Mouse (Mus musculus): ENCODE data around the gene Fos. TPM values are rescaled to one million over a fixed set of nuclear protein-coding genes. Genes with fewer than 3 reads are reported as not detected.

Fos gene
- 0.63 and 1.2 TPM in 2 replicates for polyA plus RNA-seq (2012; rRNA removed)

DNA sequence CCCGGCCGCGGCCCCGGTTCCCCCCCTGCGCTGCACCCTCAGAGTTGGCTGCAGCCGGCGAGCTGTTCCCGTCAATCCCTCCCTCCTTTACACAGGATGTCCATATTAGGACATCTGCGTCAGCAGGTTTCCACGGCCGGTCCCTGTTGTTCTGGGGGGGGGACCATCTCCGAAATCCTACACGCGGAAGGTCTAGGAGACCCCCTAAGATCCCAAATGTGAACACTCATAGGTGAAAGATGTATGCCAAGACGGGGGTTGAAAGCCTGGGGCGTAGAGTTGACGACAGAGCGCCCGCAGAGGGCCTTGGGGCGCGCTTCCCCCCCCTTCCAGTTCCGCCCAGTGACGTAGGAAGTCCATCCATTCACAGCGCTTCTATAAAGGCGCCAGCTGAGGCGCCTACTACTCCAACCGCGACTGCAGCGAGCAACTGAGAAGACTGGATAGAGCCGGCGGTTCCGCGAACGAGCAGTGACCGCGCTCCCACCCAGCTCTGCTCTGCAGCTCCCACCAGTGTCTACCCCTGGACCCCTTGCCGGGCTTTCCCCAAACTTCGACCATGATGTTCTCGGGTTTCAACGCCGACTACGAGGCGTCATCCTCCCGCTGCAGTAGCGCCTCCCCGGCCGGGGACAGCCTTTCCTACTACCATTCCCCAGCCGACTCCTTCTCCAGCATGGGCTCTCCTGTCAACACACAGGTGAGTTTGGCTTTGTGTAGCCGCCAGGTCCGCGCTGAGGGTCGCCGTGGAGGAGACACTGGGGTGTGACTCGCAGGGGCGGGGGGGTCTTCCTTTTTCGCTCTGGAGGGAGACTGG lies at the start of gene Fos:
TSS of gene Fos (plus strand) at position 410 of the 817 bp plus-strand sequence.
- Histone ChIP-seq H3K36me3 (ENCODE audit: control insufficient read depth, insufficient read depth, low read length) (no peaks in the 10 kb centered on the region), H3K27me3 (ENCODE audit: control insufficient read depth, insufficient read depth, low read length) (no peaks in the 10 kb centered on the region; the same call in 1 of the 2 replicates), H3K4me1 (ENCODE audit: control insufficient read depth, insufficient read depth, low read length) (peaks cover 22% of the 10 kb centered on the region), H3K4me3 (ENCODE audit: control insufficient read depth, low read depth, low read length) (peak within 1 kb of the TSS; percentile 87), H3K27ac (ENCODE audit: control insufficient read depth, insufficient read depth, low read depth, low read length) (peak within 1 kb of the TSS; percentile 75)
- TF ChIP-seq CTCF (IDR thresholded peaks at IDR 0.05; ENCODE audit: control insufficient read depth, insufficient read depth, insufficient replicate concordance, low read depth, low read length): no peak
- peak; percentile 74 for TF ChIP-seq POLR2A (IDR thresholded peaks at IDR 0.05; ENCODE audit: control insufficient read depth, low read depth, low read length)

DNA sequence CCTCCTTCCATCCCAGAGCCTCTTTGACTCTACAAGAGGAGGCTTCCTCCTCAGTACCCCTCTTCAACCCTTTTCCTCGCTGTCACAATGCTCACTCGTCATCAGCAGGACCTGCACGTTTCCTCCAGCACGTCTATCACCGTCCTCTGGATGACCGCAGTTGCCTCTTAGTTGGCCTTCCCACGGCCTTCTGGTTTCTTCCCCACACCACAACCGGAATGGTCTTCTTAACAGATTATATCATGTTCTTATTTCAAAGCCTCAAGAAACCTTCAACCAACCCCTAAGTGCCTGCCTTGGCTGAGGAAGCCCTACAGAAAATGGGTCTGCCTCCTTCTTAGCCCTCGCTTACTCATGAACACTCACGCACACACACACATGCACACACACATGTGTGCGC lies 48.0 kb upstream of the Fos start:
- no peaks in the 10 kb centered on the region for H3K27me3 ChIP-seq (ENCODE audit: control insufficient read depth, insufficient read depth, low read length)
- H3K36me3 ChIP-seq (ENCODE audit: control insufficient read depth, insufficient read depth, low read length): no peaks in the 10 kb centered on the region
- no peaks in the 10 kb centered on the region for H3K4me1 ChIP-seq (ENCODE audit: control insufficient read depth, insufficient read depth, low read length)
- TF ChIP-seq CTCF (IDR thresholded peaks at IDR 0.05; ENCODE audit: control insufficient read depth, insufficient read depth, insufficient replicate concordance, low read depth, low read length): no peak
- TF ChIP-seq POLR2A (IDR thresholded peaks at IDR 0.05; ENCODE audit: control insufficient read depth, low read depth, low read length): no peak
- H3K4me3 ChIP-seq (ENCODE audit: control insufficient read depth, low read depth, low read length): no peak overlapping the region
- no peak overlapping the region for H3K27ac ChIP-seq (ENCODE audit: control insufficient read depth, insufficient read depth, low read depth, low read length)

DNA sequence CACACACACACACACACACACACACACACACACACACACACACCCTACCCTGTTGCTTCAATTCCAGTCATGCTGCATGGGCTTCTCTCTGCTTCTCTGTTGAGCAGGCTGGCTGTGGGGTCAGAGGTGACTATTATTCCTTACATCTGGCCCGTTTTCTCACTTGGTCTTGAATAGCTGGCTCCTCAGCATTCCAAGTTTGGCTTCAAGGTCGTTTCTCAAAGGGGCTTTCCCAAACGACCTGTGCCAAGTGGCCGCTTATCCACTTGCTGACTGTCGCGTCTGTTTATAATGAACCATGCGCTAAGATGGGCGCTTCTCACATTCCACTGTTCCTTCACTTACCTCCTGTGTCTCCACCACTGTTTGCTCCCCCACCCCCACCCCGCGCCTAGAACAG lies 47.6 kb upstream of the Fos start:
- Histone ChIP-seq H3K27ac (ENCODE audit: control insufficient read depth, insufficient read depth, low read depth, low read length) (no peak overlapping the region), H3K36me3 (ENCODE audit: control insufficient read depth, insufficient read depth, low read length) (no peaks in the 10 kb centered on the region), H3K27me3 (ENCODE audit: control insufficient read depth, insufficient read depth, low read length) (no peaks in the 10 kb centered on the region), H3K4me3 (ENCODE audit: control insufficient read depth, low read depth, low read length) (no peak overlapping the region), H3K4me1 (ENCODE audit: control insufficient read depth, insufficient read depth, low read length) (no peaks in the 10 kb centered on the region)
- TF ChIP-seq CTCF (IDR thresholded peaks at IDR 0.05; ENCODE audit: control insufficient read depth, insufficient read depth, insufficient replicate concordance, low read depth, low read length) (no peak), POLR2A (IDR thresholded peaks at IDR 0.05; ENCODE audit: control insufficient read depth, low read depth, low read length) (no peak)

DNA sequence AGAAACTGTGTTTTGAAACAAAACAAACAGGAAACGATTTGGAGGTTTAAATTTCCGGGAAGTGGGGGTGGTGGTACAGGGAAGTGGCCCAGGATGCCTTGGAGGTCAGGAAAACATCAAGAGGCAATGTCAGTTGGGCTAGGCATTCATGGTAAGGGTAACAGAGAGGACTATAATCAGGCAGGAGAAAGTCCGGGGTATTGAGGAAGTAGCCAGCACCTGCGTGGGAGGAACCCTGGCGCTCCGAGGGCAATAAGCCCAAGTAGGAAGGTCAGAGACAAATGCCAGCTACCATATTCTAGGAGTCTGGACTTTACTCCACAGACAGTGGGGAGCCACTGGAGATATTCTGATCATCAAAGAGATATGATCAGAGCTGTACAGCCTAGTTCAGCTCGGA lies 45.9 kb upstream of the Fos start:
- Histone ChIP-seq H3K36me3 (ENCODE audit: control insufficient read depth, insufficient read depth, low read length) (no peaks in the 10 kb centered on the region), H3K4me1 (ENCODE audit: control insufficient read depth, insufficient read depth, low read length) (no peaks in the 10 kb centered on the region), H3K27me3 (ENCODE audit: control insufficient read depth, insufficient read depth, low read length) (no peaks in the 10 kb centered on the region), H3K27ac (ENCODE audit: control insufficient read depth, insufficient read depth, low read depth, low read length) (no peak overlapping the region), H3K4me3 (ENCODE audit: control insufficient read depth, low read depth, low read length) (no peak overlapping the region)
- no peak for TF ChIP-seq CTCF (IDR thresholded peaks at IDR 0.05; ENCODE audit: control insufficient read depth, insufficient read depth, insufficient replicate concordance, low read depth, low read length)
- no peak for TF ChIP-seq POLR2A (IDR thresholded peaks at IDR 0.05; ENCODE audit: control insufficient read depth, low read depth, low read length)

DNA sequence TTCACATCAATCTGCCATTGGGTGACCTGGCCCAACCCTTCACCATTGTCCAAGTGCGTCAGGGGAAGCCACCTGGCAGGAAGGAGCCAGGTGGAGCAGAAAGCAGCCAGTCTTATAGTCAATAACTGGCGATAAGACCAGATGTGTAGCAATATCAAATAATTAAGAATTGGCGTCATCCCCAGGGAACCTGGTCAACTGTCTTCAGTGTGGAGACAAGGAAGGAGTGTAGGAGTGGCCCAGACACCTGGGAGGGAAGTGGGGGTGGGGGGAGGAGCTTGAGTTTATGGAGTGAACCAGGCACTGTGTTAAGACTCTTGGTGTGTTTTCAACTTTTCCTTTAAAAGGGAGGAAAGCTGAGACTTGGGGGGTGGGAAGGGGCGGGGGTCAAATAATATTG lies 43.7 kb upstream of the Fos start:
- TF ChIP-seq POLR2A (IDR thresholded peaks at IDR 0.05; ENCODE audit: control insufficient read depth, low read depth, low read length) (no peak), CTCF (IDR thresholded peaks at IDR 0.05; ENCODE audit: control insufficient read depth, insufficient read depth, insufficient replicate concordance, low read depth, low read length) (no peak)
- Histone ChIP-seq H3K36me3 (ENCODE audit: control insufficient read depth, insufficient read depth, low read length) (no peaks in the 10 kb centered on the region), H3K27me3 (ENCODE audit: control insufficient read depth, insufficient read depth, low read length) (no peaks in the 10 kb centered on the region), H3K4me1 (ENCODE audit: control insufficient read depth, insufficient read depth, low read length) (no peaks in the 10 kb centered on the region), H3K4me3 (ENCODE audit: control insufficient read depth, low read depth, low read length) (no peak overlapping the region), H3K27ac (ENCODE audit: control insufficient read depth, insufficient read depth, low read depth, low read length) (no peak overlapping the region)

DNA sequence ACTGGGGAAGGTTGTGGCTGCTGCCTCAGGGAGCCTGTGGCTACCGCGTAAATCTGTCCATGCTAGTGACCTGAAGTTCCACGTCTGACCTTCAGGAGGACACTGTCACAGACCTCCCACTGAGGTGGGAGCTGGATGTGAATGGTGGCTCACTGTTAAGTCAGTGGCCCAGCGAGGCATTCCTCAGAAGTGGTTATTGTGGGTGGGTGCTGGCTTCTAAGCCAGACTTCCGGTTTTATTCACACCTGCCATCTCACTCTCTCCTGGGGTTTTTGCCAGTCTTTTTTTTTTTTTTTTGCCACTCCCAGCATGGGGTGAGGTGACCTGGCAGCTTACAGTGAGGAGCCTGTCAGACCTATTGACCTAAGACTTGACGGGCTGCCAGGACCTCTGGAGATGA lies 43.3 kb upstream of the Fos start:
- Histone ChIP-seq H3K4me3 (ENCODE audit: control insufficient read depth, low read depth, low read length) (no peak overlapping the region), H3K36me3 (ENCODE audit: control insufficient read depth, insufficient read depth, low read length) (no peaks in the 10 kb centered on the region), H3K4me1 (ENCODE audit: control insufficient read depth, insufficient read depth, low read length) (no peaks in the 10 kb centered on the region), H3K27me3 (ENCODE audit: control insufficient read depth, insufficient read depth, low read length) (no peaks in the 10 kb centered on the region), H3K27ac (ENCODE audit: control insufficient read depth, insufficient read depth, low read depth, low read length) (no peak overlapping the region)
- TF ChIP-seq CTCF (IDR thresholded peaks at IDR 0.05; ENCODE audit: control insufficient read depth, insufficient read depth, insufficient replicate concordance, low read depth, low read length): no peak
- no peak for TF ChIP-seq POLR2A (IDR thresholded peaks at IDR 0.05; ENCODE audit: control insufficient read depth, low read depth, low read length)

DNA sequence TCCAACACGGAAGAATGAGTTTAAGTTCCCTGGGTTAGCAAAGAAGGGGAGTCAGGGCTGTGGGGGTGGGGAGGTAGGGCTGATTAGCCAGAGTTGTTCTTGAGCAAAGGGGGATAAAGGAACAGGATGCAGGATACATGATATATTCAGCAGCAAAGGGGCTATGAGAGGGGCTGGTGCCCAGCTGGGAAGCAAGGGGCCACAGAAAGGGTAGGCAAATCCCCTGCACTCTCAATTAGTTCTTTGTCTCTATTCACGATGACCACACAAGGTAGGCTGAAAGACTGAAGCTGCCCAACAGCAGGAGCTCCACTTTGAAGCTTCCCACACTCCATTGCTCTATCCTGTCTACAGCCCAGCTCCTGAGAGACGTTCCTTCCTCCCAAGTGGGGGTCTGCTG lies 39.8 kb upstream of the Fos start:
- Histone ChIP-seq H3K4me1 (ENCODE audit: control insufficient read depth, insufficient read depth, low read length) (no peaks in the 10 kb centered on the region), H3K27ac (ENCODE audit: control insufficient read depth, insufficient read depth, low read depth, low read length) (no peak overlapping the region), H3K36me3 (ENCODE audit: control insufficient read depth, insufficient read depth, low read length) (no peaks in the 10 kb centered on the region), H3K27me3 (ENCODE audit: control insufficient read depth, insufficient read depth, low read length) (no peaks in the 10 kb centered on the region), H3K4me3 (ENCODE audit: control insufficient read depth, low read depth, low read length) (no peak overlapping the region)
- no peak for TF ChIP-seq POLR2A (IDR thresholded peaks at IDR 0.05; ENCODE audit: control insufficient read depth, low read depth, low read length)
- TF ChIP-seq CTCF (IDR thresholded peaks at IDR 0.05; ENCODE audit: control insufficient read depth, insufficient read depth, insufficient replicate concordance, low read depth, low read length): no peak

Measured in testis, adult 2 months (tissue).